Mouse (Mus musculus) gastrocnemius, adult 2 months (tissue): ENCODE measurements at regions not wholly inside any gene's neighbourhood (a gene's known extent, or its start where the extent isn't known, plus 50 kb on each side); places are given as distances from the start of the nearest gene placed in this dataset.

Source experiments
- DNase-seq: peaks from one replicate; pipeline ENCODE4 v3.0.0; 2022
- H3K27ac ChIP-seq: fragments of 200-600 bp; 2 replicates; pipeline ENCODE4 v1.8.1; 2022; ENCODE audit warnings: mild to moderate bottlenecking
- H3K4me3 ChIP-seq: fragments of 200-600 bp; 2 replicates; pipeline ENCODE4 v1.8.1; 2022; ENCODE audit warnings: mild to moderate bottlenecking, moderate library complexity
- CTCF ChIP-seq: fragments of 200-600 bp; IDR thresholded peaks from 2 replicates; pipeline ENCODE4 v1.8.1; 2022; ENCODE audit warnings: antibody characterized with exemption, mild to moderate bottlenecking, moderate library complexity
- intact Hi-C: fragments of 180-260 bp; cut with DNase I; formaldehyde crosslinking; loops from one replicate; pipeline ENCODE4 v1.15.1; 2025

DNA sequence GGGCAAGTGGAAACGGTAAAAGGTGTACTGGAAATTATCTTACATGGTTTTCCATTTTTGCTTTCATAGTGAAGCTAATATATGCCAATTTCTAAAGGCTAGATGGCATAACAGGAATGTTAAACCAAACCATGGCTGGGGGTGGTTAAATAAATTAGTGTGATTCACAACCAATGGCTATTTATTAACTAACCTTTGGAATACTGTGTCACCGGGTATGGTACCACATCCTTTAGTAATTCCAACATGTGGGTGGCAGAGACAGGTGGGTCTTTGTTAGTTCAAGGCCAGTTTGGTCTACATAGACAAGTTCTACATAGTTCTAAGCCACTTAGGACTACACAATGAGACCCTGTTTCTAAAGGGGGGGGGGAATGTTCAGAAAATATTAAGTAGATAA, 179.8 kb upstream of the Plxnc1 start:
- intact Hi-C loops = no loop called here
- no peak for DNase-seq
- no peak for TF ChIP-seq CTCF
- Histone ChIP-seq H3K27ac (no peak overlapping the region), H3K4me3 (no peak overlapping the region)

DNA sequence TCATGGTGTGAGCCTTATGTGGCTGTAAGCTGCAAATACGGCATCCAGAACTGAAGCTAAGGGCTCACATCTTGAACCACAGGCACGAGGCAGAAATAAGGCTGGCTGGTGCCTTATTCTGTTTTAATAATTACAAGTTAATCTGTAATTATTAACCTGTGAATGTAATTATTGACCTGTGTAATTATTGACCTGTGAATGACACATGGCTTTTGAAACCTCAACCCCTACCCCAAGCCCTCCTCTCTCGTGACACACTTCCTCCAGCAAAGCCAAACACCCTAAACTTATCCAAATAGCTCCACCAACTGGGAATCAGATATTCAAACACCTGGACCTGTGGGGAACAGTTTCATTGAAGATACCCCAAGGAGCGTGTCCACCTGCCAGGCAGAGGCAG, 175.4 kb upstream of the Plxnc1 start:
- intact Hi-C loops = no loop called here
- H3K4me3 ChIP-seq = no peak overlapping the region
- TF ChIP-seq CTCF = no peak
- no peak overlapping the region for H3K27ac ChIP-seq
- DNase-seq = no peak

DNA sequence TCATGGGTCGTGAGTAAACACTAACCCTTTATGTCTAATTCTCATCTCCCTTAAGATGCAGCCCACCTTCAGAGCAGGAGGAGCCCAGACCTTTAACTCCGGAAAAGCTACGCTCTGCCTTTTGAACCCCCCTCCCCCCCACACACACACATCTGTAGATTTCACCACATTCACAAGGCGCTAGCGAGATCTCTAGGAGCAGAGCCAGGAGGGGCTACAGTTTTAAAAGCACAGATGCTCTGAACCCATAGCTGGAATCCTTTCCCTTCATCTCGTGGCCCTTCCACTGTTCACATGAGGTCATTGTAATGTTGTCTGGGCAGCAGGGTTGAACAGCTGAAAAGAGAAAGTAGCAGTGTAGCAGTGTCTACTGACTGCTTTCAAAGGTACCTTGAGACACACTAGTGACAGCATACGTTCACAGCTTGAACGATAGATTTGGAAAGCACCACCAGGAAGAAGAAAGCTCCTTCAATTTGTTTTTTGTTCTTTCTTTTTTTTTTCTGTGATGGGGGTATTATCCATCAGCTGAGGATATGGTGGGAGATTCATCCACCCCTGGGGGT, 174.2 kb upstream of the Plxnc1 start:
- H3K27ac ChIP-seq = no peak overlapping the region
- intact Hi-C loops = no loop called here
- no peak overlapping the region for H3K4me3 ChIP-seq
- TF ChIP-seq CTCF = no peak
- no peak for DNase-seq

DNA sequence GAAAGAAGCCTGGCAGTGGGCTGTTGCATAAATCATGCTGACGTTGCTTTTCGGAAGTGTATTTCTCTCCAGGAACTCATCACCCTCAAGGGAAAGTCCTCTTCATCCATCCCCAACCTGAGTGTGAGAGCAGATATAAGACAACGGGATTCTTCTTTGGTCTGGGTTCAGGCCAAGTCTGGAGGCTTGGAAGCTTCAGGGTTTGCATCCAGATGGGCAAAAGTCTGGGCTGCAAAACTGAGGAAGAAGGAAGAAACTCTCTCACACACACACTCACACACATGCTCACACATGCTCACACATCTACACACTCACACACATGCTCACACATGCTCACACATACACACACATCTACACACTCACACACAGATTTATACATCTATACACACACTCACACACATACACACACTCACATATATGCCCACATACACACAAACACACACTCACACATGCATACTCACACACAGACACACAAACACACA, 173.1 kb upstream of the Plxnc1 start:
- intact Hi-C loops = no loop called here
- no peak for TF ChIP-seq CTCF
- Histone ChIP-seq H3K4me3 (no peak overlapping the region), H3K27ac (peak overlapping the region; percentile 31)
- no peak for DNase-seq

DNA sequence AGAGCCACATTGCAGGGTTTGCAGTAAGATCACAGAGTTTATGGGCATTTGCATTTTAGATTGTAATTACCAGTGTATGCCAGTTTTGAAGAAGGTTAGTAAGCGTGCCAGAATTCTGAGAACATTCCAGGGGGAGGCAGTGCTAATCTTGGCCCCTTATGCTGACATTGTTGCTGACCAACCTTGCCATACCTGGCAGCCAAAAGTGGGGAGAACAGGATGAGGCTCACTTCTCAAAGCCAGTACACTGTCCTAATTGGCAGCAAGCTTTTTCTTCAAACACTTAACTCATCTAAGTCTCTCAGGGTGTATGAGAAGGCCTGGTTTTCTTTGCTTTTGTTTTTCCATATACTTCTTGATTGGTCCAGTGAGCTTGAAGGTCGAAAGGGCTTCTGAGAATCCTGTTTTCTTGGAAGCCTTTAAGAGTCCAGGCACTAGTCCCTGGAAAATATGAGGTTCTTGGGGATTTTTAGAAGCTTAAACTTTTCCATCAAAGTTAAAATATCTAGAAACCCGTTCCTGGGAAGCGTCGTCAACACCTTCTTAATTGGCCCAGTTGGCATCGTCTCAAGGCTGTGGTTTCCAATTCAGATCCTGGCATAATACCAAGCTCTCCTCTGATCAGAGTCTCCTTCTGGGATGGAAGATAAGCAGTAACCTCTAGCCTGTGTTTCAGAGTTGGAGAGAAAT, 172.6 kb upstream of the Plxnc1 start:
- H3K4me3 ChIP-seq = no peak overlapping the region

DNA sequence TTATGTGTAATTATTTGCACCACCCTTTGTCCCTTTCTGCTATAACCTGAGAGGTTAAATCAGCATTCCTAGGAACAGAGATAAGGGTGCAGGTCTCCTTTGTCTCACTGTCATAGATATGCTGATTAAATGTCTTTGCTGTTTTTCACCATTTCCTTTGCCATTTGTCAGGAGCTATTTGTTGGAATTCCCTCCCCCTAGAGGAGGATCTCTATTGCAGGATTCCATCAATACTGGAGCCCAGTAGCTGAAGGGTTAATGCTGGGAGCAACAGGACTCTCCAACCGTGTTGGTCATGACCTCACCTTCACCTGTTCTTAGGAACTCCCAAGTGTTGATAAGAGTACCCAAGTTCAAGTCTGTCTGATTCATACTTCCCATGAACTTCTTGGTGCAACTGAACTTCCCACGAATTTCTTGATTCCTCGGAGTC, 172.0 kb upstream of the Plxnc1 start:
- H3K4me3 ChIP-seq = no peak overlapping the region
- intact Hi-C loops = no loop called here
- peak overlapping the region; percentile 35; the same call in 1 of the 2 replicates for H3K27ac ChIP-seq
- no peak for TF ChIP-seq CTCF
- DNase-seq = no peak

More for the DNA sequence above, 172.6 kb upstream of the Plxnc1 start:
- peak overlapping the region; percentile 35 for H3K27ac ChIP-seq
- TF ChIP-seq CTCF = no peak
- no peak for DNase-seq
- intact Hi-C loops = no loop called here

DNA sequence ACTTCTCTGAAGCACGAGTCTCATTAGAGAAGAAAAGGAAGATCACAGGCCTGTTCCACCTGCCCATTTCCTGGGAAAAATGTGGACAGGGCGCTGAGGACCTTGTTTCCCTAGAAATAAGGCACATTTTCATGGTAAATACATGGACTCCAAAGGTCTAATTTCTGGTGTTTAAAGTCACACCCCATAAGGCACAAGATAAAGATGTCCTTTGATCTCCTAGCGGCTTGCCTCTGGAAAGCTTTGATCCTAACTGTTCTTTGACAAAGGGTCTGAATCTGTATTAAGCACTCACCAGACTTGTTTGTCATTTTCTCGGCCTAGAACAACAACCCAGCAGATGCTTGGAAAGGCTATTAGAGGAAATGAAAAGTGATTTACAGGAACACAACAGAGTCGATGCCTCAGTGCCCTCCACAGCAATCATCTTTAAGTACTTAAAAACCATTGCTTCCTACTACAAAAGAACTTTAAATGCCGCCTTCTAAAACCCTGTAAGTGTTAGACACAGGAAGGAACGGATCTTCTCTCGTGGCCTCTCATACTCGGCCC, 168.3 kb upstream of the Plxnc1 start:
- no peak for TF ChIP-seq CTCF
- DNase-seq = no peak
- intact Hi-C loops = no loop called here
- Histone ChIP-seq H3K4me3 (no peak overlapping the region), H3K27ac (no peak overlapping the region)

DNA sequence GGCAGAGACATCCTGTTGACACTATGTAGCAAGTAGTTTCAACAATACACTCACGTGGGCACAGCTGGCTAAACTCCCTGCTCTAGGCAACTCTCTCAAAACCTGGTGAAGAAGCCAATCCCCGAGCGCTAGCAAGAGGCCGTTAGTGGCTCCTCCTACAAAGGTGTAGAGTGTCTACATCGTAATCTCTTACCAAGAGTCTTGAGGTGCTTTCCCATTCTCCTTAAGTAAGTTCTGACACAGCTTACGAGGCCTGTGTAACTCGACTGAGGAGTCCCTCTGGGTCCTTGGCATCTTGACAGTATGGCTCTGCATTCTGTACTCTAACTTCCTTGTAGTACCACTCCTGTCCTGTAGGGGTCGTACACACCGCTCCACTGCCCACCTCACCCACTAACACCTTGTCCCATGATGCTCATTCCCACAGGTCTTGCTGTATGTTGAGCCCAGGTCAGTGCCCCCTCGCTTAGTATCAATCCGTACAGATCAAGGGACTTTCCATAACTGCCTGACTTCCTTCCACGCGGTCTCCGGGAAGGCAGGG, 167.7 kb upstream of the Plxnc1 start:
- peak; percentile 48 for TF ChIP-seq CTCF
- Histone ChIP-seq H3K27ac (no peak overlapping the region), H3K4me3 (no peak overlapping the region)
- intact Hi-C loops = no loop called here
- no peak for DNase-seq

DNA sequence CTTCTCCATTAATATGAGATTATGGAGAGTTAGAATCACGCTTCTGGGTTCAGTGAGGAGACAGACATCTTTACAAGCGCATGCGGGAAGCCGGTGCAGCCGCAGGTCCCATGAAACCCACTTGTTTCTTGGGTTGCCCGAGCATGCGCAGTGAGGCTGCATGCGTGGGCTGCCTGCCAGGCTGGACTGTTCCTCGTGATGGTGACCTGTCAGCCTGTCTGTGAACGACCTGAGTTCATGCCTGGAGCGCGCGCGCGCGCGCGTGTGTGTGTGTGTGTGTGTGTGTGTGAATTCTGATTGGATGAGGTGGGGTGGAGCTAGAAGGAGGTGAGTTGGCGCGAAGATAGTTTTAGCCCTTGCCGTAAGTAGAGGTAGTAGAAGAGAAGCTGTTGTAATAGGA, 166.2 kb upstream of the Plxnc1 start:
- TF ChIP-seq CTCF = no peak
- no peak overlapping the region for H3K4me3 ChIP-seq
- H3K27ac ChIP-seq = no peak overlapping the region
- no peak for DNase-seq
- intact Hi-C loops = no loop called here

DNA sequence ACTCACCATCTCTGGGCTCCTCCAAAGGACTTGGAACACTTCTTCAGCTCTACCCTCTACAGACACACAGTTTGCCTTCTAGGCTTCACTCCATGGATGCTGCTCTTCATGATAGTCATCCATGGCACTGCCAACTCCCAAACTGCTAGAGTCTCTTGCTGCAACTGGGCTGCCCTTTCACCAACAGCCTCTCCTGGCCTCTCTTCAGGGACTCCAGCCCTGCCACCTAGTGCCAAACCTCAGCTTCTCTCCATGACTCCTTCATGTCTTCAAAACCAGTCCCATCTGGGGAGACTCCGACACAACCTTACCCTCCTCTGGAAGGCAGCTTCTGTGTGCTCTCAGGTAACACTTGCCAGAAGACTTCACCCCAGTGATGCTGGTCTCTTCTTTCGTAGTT, 164.9 kb upstream of the Plxnc1 start:
- H3K27ac ChIP-seq = no peak overlapping the region
- intact Hi-C loops = no loop called here
- no peak for TF ChIP-seq CTCF

DNA sequence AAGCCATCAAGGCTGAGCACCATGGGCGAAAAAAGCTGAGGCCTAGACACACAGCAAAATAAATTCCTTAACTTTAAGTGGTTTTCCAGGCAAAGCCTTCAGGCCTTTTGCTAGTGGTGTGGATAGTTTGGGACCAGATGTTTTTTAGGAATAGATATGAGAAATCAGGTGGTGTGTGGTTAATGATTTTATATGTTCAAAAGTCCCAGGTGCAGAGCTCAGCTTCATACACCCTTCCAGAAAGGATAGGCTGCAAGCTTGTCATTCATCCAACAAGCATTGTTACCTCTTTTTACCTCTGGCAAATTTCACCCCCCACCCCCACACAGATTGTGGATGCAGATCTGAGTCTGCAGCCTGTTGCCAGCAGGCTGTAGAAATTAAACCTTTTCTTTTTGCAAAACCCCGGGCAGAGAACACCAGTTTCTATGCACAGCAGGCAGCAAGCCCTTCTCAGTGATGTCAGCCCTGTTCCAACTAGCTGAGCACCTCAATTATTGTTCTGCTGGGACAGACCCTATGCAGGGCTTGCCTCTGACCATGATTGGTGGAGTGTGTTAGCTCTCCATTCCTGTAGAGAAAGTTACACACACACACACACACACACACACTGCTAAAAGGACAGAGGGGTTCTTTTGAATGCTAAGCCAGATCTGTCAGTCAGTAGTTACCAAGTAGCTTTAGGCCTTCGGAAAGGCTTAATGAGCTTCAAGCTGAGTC, 163.1 kb upstream of the Plxnc1 start:
- no peak overlapping the region for H3K4me3 ChIP-seq
- no peak for DNase-seq
- intact Hi-C loops = no loop called here
- no peak for TF ChIP-seq CTCF
- no peak overlapping the region for H3K27ac ChIP-seq

More for the DNA sequence above, 164.9 kb upstream of the Plxnc1 start:
- no peak overlapping the region for H3K4me3 ChIP-seq
- DNase-seq = no peak

DNA sequence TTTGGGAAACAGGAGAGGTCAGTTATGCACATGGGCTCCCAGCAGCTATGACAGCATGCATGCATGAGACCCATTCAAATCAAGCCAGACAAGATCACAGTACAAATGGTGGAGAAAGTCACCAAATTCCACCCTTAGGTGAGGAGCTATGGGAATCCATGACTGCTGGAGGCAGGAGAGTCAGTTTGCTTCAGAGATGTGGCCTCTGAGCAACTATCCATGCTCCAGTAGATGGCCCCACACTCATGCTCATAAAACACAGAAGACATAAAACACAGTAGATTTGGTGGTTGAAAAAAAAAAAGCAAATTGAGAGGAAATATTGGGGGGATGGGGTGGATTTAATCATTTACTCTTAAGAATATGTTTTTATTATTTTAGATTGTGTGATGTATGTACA, 159.2 kb upstream of the Plxnc1 start:
- peak; percentile 73 for TF ChIP-seq CTCF
- DNase-seq = no peak

DNA sequence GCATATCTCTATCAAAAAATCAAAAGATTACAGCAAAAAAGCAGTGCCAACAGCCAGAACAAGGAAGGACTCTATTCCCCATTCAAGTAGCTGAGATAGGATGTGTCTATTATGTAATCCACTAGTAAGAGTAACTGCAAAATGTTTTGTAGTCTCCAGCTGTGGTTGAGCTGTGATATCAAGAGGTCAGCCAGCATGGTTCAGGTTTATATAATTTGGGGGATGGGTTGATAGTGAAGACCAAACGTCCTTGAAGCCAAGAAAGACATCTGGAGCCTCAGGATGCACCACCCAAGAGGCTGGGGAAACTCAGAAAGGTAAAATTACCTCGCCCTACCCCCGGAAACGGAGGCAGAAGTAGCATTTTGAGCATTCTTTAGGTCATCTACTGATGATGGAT, 158.3 kb upstream of the Plxnc1 start:
- no peak for DNase-seq
- intact Hi-C loops = loop anchor here (5.0 kb wide), 3 partner anchors 159 to 374 kb away; partner anchors contain the start of gene Cradd
- TF ChIP-seq CTCF = no peak
- Histone ChIP-seq H3K27ac (peak overlapping the region; percentile 9), H3K4me3 (no peak overlapping the region)

More for the DNA sequence above, 159.2 kb upstream of the Plxnc1 start:
- H3K4me3 ChIP-seq = no peak overlapping the region
- no peak overlapping the region for H3K27ac ChIP-seq
- intact Hi-C loops = loop anchor here (2.0 to 5.0 kb wide), 4 partner anchors 33 to 373 kb away; partner anchors contain the start of gene Cradd
